Mouse (Mus musculus) kidney, postnatal 4 days (tissue): ENCODE data around the gene Jpt1.
"Not testable (repeated sequence)": the region's sequence is repeated elsewhere in the genome, so short reads cannot be mapped to it uniquely, and the experiment has no call there.

Source experiments
- DNase-seq, 2 experiments: peaks; one replicate each; pipeline ENCODE4 v3.0.0; 2021; ENCODE audit warnings: mixed read lengths in 2 of 2

The Jpt1 gene

DNA sequence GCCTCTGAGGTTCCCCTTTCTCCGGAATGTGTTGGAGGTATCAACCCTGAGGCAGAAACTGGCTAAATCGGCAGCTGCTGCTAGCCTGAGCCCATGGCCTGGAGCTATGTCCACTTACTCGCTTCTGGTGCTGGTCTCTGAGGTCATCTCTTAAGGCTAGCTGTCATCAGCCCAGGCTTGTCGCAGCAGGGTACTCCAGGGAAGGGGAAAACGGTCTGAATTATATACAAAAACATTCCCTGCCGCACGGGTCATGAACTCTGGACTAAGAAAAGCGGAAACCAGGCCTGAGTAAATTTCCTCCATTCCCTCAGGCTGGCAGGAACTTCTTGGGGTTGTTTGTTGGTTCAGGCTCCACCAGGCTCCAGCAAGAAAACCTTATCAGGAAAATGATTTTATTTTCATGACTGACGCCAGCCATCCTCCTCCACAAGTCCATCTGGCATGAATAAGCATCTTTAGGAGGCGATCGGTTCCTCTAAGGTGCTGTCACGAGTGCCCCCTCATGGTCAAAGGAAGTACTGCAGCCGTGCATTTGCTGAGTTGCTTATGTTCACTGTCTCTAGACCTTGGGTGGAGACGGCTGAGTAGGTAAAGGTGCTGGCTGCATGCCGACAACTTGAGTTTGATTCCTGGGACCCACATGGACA lies 40.4 kb downstream of the Jpt1 start:
- peak; percentile 96 to 97 for DNase-seq

DNA sequence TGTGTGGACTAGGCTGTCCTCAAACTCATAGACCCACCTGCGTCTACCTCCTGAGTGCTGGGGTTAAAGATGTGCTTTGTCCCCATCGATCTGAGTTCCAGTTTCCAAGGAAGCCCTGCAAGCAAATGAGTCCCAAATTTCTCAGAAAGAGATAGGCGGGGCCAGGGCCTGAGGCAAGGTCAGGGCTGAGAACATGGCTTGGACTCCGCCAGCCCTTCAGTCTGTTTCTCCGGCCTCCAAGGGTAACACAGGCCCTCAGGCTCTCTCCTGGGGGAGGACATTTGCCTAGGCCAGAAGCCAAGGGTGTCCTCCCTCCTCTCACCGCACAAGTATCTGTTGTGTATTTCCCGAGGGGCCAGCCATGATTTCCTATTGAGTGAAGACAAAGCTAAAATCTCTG lies 42.0 kb downstream of the Jpt1 start:
- DNase-seq, result no peak

DNA sequence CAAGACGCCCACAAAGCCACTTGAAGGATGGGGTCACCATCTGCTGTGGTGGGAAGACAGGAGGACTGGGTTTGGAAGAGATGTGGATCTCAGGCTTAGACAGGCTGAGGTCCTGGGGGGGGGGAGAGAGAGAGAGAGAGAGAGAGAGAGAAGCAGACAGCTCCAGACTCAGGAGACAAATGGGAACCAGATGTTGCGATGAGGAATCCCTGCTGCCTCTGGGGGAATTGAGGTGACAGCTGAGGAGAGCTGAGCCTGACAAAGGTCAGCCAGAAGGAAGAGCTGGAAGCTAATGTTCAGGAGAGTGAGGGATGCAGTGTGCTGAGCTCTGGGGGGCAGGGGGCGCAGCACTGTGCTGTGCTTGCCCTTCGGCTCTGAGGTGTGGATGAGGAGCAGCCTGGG lies 47.0 kb downstream of the Jpt1 start:
- peak in 1 of 2 experiments; percentile 19 for DNase-seq

DNA sequence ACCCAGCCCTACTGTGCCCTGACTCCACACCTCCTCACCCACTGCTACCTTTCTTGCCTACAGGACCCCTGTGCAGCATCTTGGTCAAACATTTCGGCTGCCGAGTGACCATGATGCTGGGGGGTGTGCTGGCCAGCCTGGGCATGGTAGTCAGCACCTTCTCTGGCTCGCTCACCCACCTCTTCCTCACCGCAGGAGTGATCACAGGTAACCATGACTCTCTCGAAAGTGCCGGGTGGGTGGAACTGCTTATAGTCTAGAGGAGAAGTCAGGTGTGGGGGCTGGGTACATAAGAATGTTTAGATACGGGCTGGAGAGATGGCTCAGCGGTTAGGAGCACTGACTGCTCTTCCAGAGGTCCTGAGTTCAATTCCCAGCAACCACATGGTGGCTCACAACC lies 49.3 kb downstream of the Jpt1 start:
- no peak for DNase-seq

DNA sequence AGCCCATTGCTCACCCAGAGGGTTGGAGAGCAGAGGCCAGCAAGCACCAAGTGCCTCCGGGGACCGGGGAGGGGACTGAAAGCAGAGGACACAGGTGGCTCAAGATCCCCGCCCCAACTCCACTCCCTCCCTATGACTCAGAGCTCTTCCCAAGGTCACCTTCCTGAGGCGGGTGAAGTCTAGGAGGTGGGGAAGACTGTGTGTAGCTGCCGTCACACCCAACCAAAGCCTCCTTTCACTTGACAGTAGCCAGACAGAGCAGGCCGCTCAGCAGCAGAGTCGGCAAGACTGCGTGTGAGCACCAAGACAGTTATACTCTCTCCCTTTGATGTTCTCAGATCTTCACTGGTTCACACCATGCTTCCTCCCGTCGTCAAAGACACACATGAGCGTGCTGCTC lies 50.8 kb downstream of the Jpt1 start:
- DNase-seq, result peak in 1 of 2 experiments; percentile 45

DNA sequence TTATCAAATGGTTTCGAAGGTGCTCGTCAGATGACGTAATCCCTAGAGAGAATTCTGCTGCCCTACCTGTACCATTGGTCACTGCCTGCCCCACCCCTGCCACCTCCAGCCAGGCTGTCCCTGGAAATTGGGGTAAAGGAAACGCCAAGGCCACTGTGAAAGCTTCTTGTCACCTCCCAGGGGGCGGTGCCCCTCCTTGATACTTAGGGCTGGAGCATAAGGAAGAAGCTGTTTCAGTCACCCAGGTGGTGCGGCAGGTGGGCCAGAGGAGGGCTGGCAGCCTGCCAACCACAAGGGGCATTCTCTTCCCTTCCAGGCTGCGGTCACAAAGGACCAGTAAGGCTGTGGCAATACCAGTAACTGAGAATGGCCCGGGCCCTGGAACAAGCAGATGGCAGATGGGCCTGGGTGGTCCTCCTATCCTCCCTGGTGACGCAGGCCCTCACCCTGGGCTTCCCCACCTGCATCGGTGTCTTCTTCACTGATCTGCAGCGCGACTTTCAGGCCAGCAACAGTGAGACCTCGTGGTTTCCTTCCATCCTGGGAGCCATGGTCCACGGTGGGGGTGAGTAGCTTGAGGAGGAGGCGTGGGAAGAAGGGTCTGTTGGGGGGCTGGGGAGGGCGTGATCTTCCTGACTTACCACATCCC lies 51.8 kb downstream of the Jpt1 start, which contains the start of gene Slc16a5:
TSS of gene Slc16a5 (plus strand) at position 232 of the 649 bp plus-strand sequence.
- peak; percentile 50 to 68 for DNase-seq

- DNase-seq, result no peak
These were observed 52.3 kb downstream of the Jpt1 start for GRCm38 (mm10) chr11:115461846-115462242.

DNA sequence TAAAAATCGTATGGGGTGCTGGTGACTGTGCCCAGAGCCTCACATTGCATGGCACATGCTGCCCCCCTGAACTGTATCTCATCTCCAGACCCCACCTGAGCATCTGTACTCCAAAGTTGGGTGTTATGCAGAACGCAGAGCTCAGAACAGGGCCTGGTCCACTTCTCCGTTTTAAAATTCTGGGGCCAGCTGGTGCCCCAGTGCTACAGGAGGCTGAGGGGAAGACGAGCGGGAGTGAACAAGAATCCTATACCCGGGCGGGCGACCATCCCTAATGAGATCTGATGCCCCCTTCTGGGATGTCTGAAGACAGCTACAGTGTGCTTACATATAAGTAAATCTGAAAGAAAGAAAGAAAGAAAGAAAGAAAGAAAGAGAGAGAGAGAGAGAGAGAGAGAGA lies 53.2 kb downstream of the Jpt1 start:
- DNase-seq, result peak in 1 of 2 experiments; percentile 42

DNA sequence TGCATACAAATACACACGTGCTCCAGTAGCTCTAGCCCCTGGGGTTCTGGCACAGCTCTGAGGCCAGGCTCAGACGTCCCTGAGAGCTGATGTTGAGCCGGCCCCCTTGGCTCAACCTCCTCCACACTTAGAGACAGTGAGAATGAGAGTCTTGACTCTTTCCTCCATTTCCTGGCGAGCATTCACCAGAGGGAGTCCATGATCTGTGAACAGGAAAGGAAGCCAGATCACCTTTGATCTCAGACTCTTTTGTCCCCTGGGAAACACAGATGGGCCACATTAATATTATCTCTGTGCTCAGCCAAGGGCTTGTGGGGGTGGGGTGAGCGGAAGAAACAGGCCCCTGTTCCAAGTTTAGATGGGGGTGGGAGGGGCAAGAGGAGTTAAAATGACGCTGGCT lies 56.8 kb downstream of the Jpt1 start:
- DNase-seq, result peak; percentile 58 to 66

- no peak for DNase-seq
These were observed 58.0 kb downstream of the Jpt1 start for GRCm38 (mm10) chr11:115456182-115456581.

GRCm38 (mm10) chr11:115455619-115456018 lies 58.6 kb downstream of the Jpt1 start:
- no peak for DNase-seq

- not testable (repeated sequence) for DNase-seq
These were observed 59.4 kb downstream of the Jpt1 start for GRCm38 (mm10) chr11:115454822-115455221.

- peak in 1 of 2 experiments; percentile 33 for DNase-seq
These were observed 60.9 kb downstream of the Jpt1 start for GRCm38 (mm10) chr11:115453306-115453705.

- DNase-seq, result no peak
These were observed 61.8 kb downstream of the Jpt1 start for GRCm38 (mm10) chr11:115452281-115452860.

DNA sequence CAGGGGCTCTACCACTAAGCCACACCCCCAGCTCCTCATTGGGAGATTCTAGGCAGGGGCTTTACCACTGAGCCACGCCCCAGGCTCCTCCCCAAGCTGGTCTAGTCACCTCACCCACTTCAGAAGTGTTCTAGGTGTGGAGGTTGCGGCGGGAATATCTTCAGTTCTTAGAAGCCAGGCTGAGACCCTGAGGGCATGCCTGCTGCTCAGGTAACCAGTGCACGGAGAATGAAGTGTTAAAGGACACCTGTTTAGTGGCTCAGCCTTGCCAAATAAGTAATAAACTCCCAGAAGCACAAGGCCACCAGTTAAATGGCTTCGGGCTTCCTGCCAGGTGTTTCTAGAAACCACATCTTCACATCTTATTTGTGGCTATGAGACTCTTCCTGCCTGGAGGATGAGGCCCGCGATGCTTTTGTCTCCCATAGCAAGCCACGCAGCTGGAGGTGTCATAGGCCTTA lies 62.4 kb downstream of the Jpt1 start:
- peak in 1 of 2 experiments; percentile 22 for DNase-seq

- DNase-seq, result no peak
These were observed 64.0 kb downstream of the Jpt1 start for GRCm38 (mm10) chr11:115450176-115450575.

- DNase-seq, result peak; percentile 65 to 80
These were observed 65.2 kb downstream of the Jpt1 start for GRCm38 (mm10) chr11:115448998-115449397.

- peak in 1 of 2 experiments; percentile 58 for DNase-seq
These were observed 66.1 kb downstream of the Jpt1 start for GRCm38 (mm10) chr11:115448075-115448474.
